Mouse (Mus musculus): ENCODE results near the gene Olfr119. TPM values are rescaled to one million over a fixed set of nuclear protein-coding genes. Genes with fewer than 3 reads are reported as not detected.
"Not testable (repeated sequence)": the region's sequence is repeated elsewhere in the genome, so short reads cannot be mapped to it uniquely, and the experiment has no call there.

The Olfr119 gene
- total RNA-seq (2017), result not detected in 3 replicates

GRCm38 (mm10) chr17:37696264-37696663, at the start of gene Olfr119:
Gene Olfr119, plus strand, starts transcription at chr17:37696564.
- not testable (repeated sequence) for ATAC-seq (replicated peaks; ENCODE audit: insufficient number of reproducible peaks, low FRiP score, low TSS enrichment, poor library complexity, severe bottlenecking)

- no peak for ATAC-seq (replicated peaks; ENCODE audit: insufficient number of reproducible peaks, low FRiP score, low TSS enrichment, poor library complexity, severe bottlenecking)
These were observed 32.7 kb upstream of the Olfr119 start, which contains the start of gene Olfr117 for GRCm38 (mm10) chr17:37663682-37664081. Gene Olfr117, minus strand, starts transcription at chr17:37663782.

- no peak for ATAC-seq (replicated peaks; ENCODE audit: insufficient number of reproducible peaks, low FRiP score, low TSS enrichment, poor library complexity, severe bottlenecking)
These were observed 29.7 kb upstream of the Olfr119 start, which contains the start of gene Olfr118 for GRCm38 (mm10) chr17:37666688-37667087. Gene Olfr118, plus strand, starts transcription at chr17:37666988.

GRCm38 (mm10) chr17:37721508-37721907, 25.1 kb downstream of the Olfr119 start, which contains the start of gene Olfr120:
Gene Olfr120, plus strand, starts transcription at chr17:37721808.
- no peak for ATAC-seq (replicated peaks; ENCODE audit: insufficient number of reproducible peaks, low FRiP score, low TSS enrichment, poor library complexity, severe bottlenecking)

- ATAC-seq (replicated peaks; ENCODE audit: insufficient number of reproducible peaks, low FRiP score, low TSS enrichment, poor library complexity, severe bottlenecking), result no peak
These were observed 41.7 kb downstream of the Olfr119 start for GRCm38 (mm10) chr17:37738070-37738469.

Other genes starting within 250 kb of the Olfr119 start
- gene Olfr109, start 237.6 kb upstream of the Olfr119 start, total RNA-seq (2017), result not detected in 3 replicates
- gene H2-M2, start 213.0 kb upstream of the Olfr119 start, total RNA-seq (2017), result 0.87 to 3.0 TPM in 2 of 3 replicates, not detected in the other
- not detected in 3 replicates for gene Olfr110, start 204.1 kb upstream of the Olfr119 start, total RNA-seq (2017)
- 0.29 TPM in 1 of 3 replicates, not detected in the others for gene Olfr111, start 188.5 kb upstream of the Olfr119 start, total RNA-seq (2017)
- gene Olfr112, start 127.1 kb upstream of the Olfr119 start, total RNA-seq (2017), result not detected in 3 replicates
- gene Olfr113, start 118.9 kb upstream of the Olfr119 start, total RNA-seq (2017), result not detected in 3 replicates
- gene Olfr114, start 103.8 kb upstream of the Olfr119 start, total RNA-seq (2017), result not detected in 3 replicates
- not detected in 3 replicates for gene Olfr115, start 69.5 kb upstream of the Olfr119 start, total RNA-seq (2017)
- not detected in 3 replicates for gene Olfr116, start 69.4 kb upstream of the Olfr119 start, total RNA-seq (2017)
- not detected in 3 replicates for gene Olfr117, start 32.8 kb upstream of the Olfr119 start, total RNA-seq (2017)
- not detected in 3 replicates for gene Olfr118, start 29.6 kb upstream of the Olfr119 start, total RNA-seq (2017)
- gene Olfr120, start 25.2 kb downstream of the Olfr119 start, total RNA-seq (2017), result not detected in 3 replicates
- not detected in 3 replicates for gene Olfr121, start 52.3 kb downstream of the Olfr119 start, total RNA-seq (2017)
- not detected in 3 replicates for gene Olfr122, start 72.0 kb downstream of the Olfr119 start, total RNA-seq (2017)
- not detected in 3 replicates for gene Olfr123, start 97.0 kb downstream of the Olfr119 start, total RNA-seq (2017)
- not detected in 3 replicates for gene Olfr124, start 103.3 kb downstream of the Olfr119 start, total RNA-seq (2017)
- gene Olfr125, start 136.4 kb downstream of the Olfr119 start, total RNA-seq (2017), result not detected in 3 replicates
- not detected in 3 replicates for gene Olfr126, start 150.9 kb downstream of the Olfr119 start, total RNA-seq (2017)
- not detected in 3 replicates for gene Olfr127, start 203.9 kb downstream of the Olfr119 start, total RNA-seq (2017)
- not detected in 3 replicates for gene Olfr128, start 224.0 kb downstream of the Olfr119 start, total RNA-seq (2017)